Mouse (Mus musculus) small intestine, adult 2 months (tissue): ENCODE data around the gene Nxph3. TPM values are rescaled to one million over a fixed set of nuclear protein-coding genes. Genes with fewer than 3 reads are reported as not detected.
A peak's percentile ranks its signal among the peaks of the same experiment; 100 is the strongest.

Source experiments
- H3K27ac ChIP-seq: fragments of 200-500 bp; 2 replicates; pipeline ENCODE4 v1.5.1; 2012; ENCODE audit warnings: low read depth, low read length, control low read depth, inconsistent platforms; ENCODE audit not compliant: insufficient read depth
- H3K27me3 ChIP-seq: fragments of 200-500 bp; 2 replicates; pipeline ENCODE4 v1.6.1; 2012; ENCODE audit warnings: mild to moderate bottlenecking, moderate library complexity, low read length, inconsistent platforms; ENCODE audit not compliant: control insufficient read depth, insufficient read depth
- H3K36me3 ChIP-seq: fragments of 200-500 bp; 2 replicates; pipeline ENCODE4 v1.6.1; 2012; ENCODE audit warnings: mild to moderate bottlenecking, low read length, control low read depth, inconsistent platforms; ENCODE audit not compliant: control insufficient read depth, insufficient read depth
- H3K4me1 ChIP-seq: fragments of 200-500 bp; 2 replicates; pipeline ENCODE4 v1.6.1; 2012; ENCODE audit warnings: low read length, inconsistent platforms, mixed read lengths; ENCODE audit not compliant: control insufficient read depth, insufficient read depth, insufficient read length
- H3K4me3 ChIP-seq: fragments of 200-500 bp; 2 replicates; pipeline ENCODE4 v1.5.1; 2012; ENCODE audit warnings: low read depth, mild to moderate bottlenecking, control low read depth, inconsistent platforms, low read length, moderate library complexity
- CTCF ChIP-seq: fragments of 200-500 bp; IDR thresholded peaks from 2 replicates; pipeline ENCODE4 v1.5.1; 2012; ENCODE audit warnings: low read depth, mild to moderate bottlenecking, control low read depth, inconsistent platforms, low read length, moderate library complexity, mixed read lengths; ENCODE audit not compliant: insufficient replicate concordance, insufficient read length; ENCODE audit errors: extremely low read depth
- POLR2A ChIP-seq: fragments of 200-500 bp; IDR thresholded peaks from 2 replicates; pipeline ENCODE4 v1.6.1; 2012; ENCODE audit warnings: low read depth, mild to moderate bottlenecking, control low read depth, inconsistent platforms, low read length, moderate library complexity
- WGBS: fragments of 180-500 bp; shearing (Covaris S2); methylation state at CpG from one replicate; pipeline ENCODE4 v1.1.7; 2018; 5-methylcytosine and 5-hydroxymethylcytosine counted together
- polyA plus RNA-seq: library from polyadenylated mRNA; depleted of rRNA; stranded (reverse); fragments of >200 nt; gene quantifications from 2 replicates; pipeline ENCODE4 v1.2.3, GENCODE M21; 2012; rRNA removed

The Nxph3 gene
- 0.23 and 0.61 TPM in 2 replicates for polyA plus RNA-seq

DNA sequence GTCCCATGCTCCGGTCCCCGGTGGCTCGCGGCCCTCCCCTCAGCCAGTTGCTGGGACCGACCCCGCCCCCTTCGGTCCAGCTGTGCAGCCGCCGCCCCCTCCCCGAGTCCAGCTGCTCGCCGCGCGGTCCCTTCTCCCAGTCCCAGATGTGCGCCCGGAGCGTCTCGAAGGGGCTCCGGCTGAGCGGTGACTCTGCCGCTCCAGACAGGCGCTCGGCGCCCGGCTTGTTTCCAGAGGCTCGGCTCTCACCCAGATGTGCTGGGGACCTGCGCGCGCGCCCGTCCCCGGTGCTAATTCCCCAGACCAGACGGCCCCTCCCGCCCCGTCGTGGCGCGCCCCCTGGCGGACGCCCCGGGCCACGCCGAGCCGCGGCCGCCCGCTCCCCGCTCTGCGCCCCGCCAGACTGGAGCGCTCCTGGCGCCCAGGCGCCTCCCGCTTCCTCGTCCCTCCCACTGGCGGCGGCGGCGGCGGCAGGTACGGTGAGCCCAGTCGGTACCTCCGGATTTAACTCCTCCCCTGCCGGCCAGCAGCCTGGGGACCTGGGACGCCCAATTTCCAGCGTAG lies at the start of gene Nxph3:
Gene Nxph3, minus strand, starts transcription at position 273 of the 564 bp plus-strand sequence.
- peaks cover 8% of the 10 kb centered on the region; the same call in 1 of the 2 replicates for H3K4me1 ChIP-seq
- no peak within 1 kb of the TSS for H3K27ac ChIP-seq
- H3K36me3 ChIP-seq: no peaks in the 10 kb centered on the region
- 2% methylated on average over 59 of the region's 66 CpGs for WGBS
- peaks cover 26% of the 10 kb centered on the region for H3K27me3 ChIP-seq
- no peak for TF ChIP-seq POLR2A
- TF ChIP-seq CTCF: peak; percentile 45; the same call in 1 of the 2 replicates
- peak within 1 kb of the TSS; percentile 64 for H3K4me3 ChIP-seq

- Histone ChIP-seq H3K36me3 (no peaks in the 10 kb centered on the region), H3K27ac (no peak overlapping the region), H3K27me3 (no peaks in the 10 kb centered on the region), H3K4me1 (no peaks in the 10 kb centered on the region; the same call in 1 of the 2 replicates), H3K4me3 (no peak overlapping the region)
- TF ChIP-seq POLR2A (no peak), CTCF (no peak)
- 96% methylated on average over 5 of the region's 5 CpGs for WGBS
Measured at GRCm38 (mm10) chr11:95563849-95564248, 49.5 kb upstream of the Nxph3 start.

DNA sequence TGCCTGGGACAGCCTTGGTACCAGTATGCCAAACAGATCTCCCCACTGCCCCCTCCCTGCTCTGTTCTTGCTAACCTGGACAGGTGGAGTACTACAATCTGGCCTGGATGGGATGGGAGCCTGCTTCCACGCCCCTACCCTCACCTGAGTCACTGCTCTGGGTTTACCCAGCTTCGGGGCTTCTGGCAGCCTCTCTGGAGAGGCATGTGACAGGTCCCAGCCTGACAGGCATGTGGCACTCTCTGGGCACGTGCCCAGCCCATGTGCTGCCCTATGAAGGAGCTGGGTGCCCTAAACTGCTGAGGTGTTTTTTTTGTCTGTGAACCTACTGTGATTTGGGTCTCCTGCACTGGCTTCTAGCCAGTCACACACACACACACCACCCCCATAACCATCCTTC lies 46.4 kb upstream of the Nxph3 start:
- no peak for TF ChIP-seq CTCF
- no peak overlapping the region for H3K4me3 ChIP-seq
- H3K27ac ChIP-seq: no peak overlapping the region
- 22% methylated on average over 3 of the region's 3 CpGs for WGBS
- H3K4me1 ChIP-seq: no peaks in the 10 kb centered on the region
- no peaks in the 10 kb centered on the region for H3K27me3 ChIP-seq
- no peaks in the 10 kb centered on the region for H3K36me3 ChIP-seq

DNA sequence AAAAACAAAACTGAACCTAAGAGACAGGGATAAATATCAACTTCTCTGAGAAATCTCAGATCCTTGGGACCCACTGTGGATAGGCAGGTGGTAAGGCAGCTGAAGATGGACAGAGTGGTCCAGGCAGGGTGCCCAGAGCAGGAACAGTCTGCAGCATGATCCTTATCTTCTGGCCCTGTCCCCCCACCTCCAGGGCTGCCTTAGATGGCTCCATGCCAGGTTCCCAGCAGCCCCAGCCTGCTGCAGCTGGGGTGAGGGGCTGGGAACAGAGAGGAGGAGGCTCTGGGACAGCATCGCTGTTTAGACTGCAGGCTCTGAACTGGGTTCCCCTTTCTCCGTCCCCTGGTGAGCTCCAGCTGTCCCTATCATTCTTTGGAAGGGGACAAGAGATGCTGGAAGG lies 45.4 kb upstream of the Nxph3 start:
- H3K4me3 ChIP-seq: no peak overlapping the region
- H3K4me1 ChIP-seq: no peaks in the 10 kb centered on the region
- no peak for TF ChIP-seq POLR2A
- no peak for TF ChIP-seq CTCF
- WGBS: 80% methylated on average over 2 of the region's 2 CpGs
- no peaks in the 10 kb centered on the region for H3K27me3 ChIP-seq
- no peak overlapping the region for H3K27ac ChIP-seq
- H3K36me3 ChIP-seq: no peaks in the 10 kb centered on the region

GRCm38 (mm10) chr11:95557719-95558118 lies 43.3 kb upstream of the Nxph3 start:
- Histone ChIP-seq H3K4me1 (no peaks in the 10 kb centered on the region), H3K4me3 (no peak overlapping the region), H3K27ac (no peak overlapping the region), H3K36me3 (no peaks in the 10 kb centered on the region), H3K27me3 (no peaks in the 10 kb centered on the region)
- no peak for TF ChIP-seq POLR2A
- no peak for TF ChIP-seq CTCF
- WGBS: 51% methylated on average over 6 of the region's 6 CpGs

GRCm38 (mm10) chr11:95557032-95557431 lies 42.7 kb upstream of the Nxph3 start:
- Histone ChIP-seq H3K4me1 (no peaks in the 10 kb centered on the region), H3K27ac (no peak overlapping the region), H3K4me3 (no peak overlapping the region), H3K27me3 (no peaks in the 10 kb centered on the region), H3K36me3 (no peaks in the 10 kb centered on the region)
- WGBS: 72% methylated on average over 6 of the region's 6 CpGs
- TF ChIP-seq POLR2A (no peak), CTCF (no peak)

DNA sequence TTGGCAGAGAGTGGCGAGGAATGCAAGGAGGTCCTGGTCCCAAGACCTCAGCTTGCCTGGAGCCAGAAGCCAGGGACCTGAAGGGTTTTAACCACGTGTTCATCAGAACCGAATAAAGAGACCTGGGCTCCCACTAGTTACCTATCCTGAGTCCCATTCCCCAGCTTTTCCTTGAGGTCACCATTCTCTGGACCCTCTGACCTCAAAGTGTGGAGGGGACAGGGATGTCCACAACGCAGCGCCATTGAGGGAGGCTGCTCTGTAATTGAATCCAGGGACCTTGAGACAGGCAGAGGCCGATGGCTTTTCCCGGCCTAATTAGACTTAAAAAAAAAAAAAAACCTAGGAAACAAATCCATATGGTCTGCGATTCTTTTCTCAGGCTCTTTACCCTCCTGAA lies 40.9 kb upstream of the Nxph3 start:
- 57% methylated on average over 8 of the region's 8 CpGs for WGBS
- H3K4me3 ChIP-seq: no peak overlapping the region
- TF ChIP-seq CTCF (no peak), POLR2A (no peak)

More for the DNA sequence above, 40.9 kb upstream of the Nxph3 start:
- Histone ChIP-seq H3K36me3 (no peaks in the 10 kb centered on the region), H3K27ac (no peak overlapping the region), H3K27me3 (no peaks in the 10 kb centered on the region; the same call in 1 of the 2 replicates), H3K4me1 (no peaks in the 10 kb centered on the region)
